Mouse (Mus musculus) left cerebral cortex, adult 2 months (tissue): ENCODE results near the gene Sbk3. TPM values are rescaled to one million over a fixed set of nuclear protein-coding genes. Genes with fewer than 3 reads are reported as not detected.
A peak's percentile ranks its signal among the peaks of the same experiment; 100 is the strongest.

Source experiments
- DNase-seq, 2 experiments: peaks; one replicate each; pipeline ENCODE4 v3.0.0; 2021 to 2022; ENCODE audit warnings: low spot score in 2 of 2, mixed read lengths in 1 of 2; ENCODE audit errors: extremely low spot score in 1 of 2
- H3K27ac ChIP-seq: fragments of 200-600 bp; 2 replicates; pipeline ENCODE4 v1.8.1; 2022
- H3K4me3 ChIP-seq: fragments of 200-600 bp; 2 replicates; pipeline ENCODE4 v1.8.1; 2022
- CTCF ChIP-seq: fragments of 200-600 bp; IDR thresholded peaks from 2 replicates; pipeline ENCODE4 v1.8.1; 2022; ENCODE audit warnings: antibody characterized with exemption, mild to moderate bottlenecking, moderate library complexity
- intact Hi-C: fragments of 180-260 bp; cut with DNase I; formaldehyde crosslinking; loops from one replicate; pipeline ENCODE4 v1.15.1; 2025
- total RNA-seq, 2 experiments: library from RNA; stranded (reverse); gene quantifications; 2 replicates each; pipeline ENCODE4 v1.2.3; 2021

Sbk3 gene
- total RNA-seq, 2 experiments from 2014 or later, result 1.1 to 1.5 TPM

- Histone ChIP-seq H3K4me3 (no peak overlapping the region), H3K27ac (no peak overlapping the region)
- intact Hi-C loops, result loop anchor here (5.0 kb wide), 1 partner anchor 107 kb away; the partner anchor contains the start of gene Ube2s
- no peak for TF ChIP-seq CTCF
- no peak for DNase-seq
Measured at GRCm38 (mm10) chr7:4919096-4919495, 51.9 kb downstream of the Sbk3 start.

DNA sequence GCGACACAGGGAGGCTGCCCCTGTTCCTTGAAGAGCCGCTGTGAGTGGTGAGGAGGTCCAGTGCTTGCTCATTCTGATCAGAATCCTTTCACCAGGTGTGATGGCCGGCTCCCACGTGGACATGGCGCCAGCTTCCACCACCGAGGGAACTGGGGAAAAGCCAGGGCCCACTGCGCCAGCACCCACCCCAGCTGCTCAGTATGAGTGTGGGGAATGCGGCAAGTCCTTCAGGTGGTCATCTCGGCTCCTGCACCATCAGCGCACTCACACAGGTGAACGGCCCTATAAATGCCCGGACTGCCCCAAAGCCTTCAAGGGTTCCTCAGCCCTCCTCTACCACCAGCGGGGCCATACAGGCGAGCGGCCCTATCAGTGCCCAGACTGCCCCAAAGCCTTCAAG, 52.3 kb downstream of the Sbk3 start:
- intact Hi-C loops, result loop anchor here (5.0 kb wide), 1 partner anchor 106 kb away; the partner anchor contains the start of gene Ube2s
- TF ChIP-seq CTCF, result no peak

GRCm38 (mm10) chr7:4917494-4917893, 53.5 kb downstream of the Sbk3 start:
- no peak overlapping the region for H3K4me3 ChIP-seq
- no peak for TF ChIP-seq CTCF
- DNase-seq, result no peak
- no peak overlapping the region for H3K27ac ChIP-seq
- intact Hi-C loops, result loop anchor here (5.0 kb wide), 1 partner anchor 105 kb away; the partner anchor contains the start of gene Ube2s

More for the DNA sequence above, 52.3 kb downstream of the Sbk3 start:
- no peak for DNase-seq
- Histone ChIP-seq H3K27ac (no peak overlapping the region), H3K4me3 (no peak overlapping the region)

DNA sequence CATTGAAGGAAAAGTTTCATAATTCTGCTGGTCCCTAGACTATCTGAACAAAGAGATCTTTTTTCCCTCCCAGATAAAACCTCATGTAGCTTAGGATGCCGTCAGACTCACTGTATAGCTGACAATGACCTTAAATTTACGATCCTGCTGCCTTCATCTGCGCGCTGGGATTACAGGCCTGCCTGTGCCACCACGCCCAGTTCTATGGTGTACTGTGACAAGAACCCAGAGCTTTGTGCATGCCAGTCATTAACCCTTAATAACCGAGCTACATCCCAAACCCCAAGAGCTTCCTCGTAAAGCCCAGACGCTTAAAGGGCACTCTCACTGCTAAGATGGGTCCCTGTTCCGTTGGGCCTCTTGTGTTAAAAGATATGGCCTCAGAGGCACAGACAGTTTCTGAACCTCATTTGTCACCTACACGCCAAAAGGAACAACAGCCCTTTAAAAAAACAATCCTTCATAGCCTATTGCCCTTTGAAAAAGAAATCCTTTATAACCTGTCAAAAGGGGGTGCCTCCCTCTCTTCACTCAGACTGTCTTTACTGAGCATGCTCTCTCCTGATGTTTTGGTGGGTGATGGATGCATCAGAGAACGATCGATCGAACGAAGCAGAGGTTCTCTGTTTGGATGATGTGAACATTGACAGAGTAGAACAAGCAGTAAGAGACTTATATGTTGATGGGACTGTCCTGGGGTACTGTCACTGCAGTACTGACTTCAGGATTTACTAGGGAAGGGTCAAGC, 55.1 kb downstream of the Sbk3 start:
- no peak for DNase-seq
- H3K4me3 ChIP-seq, result peak overlapping the region; percentile 69
- H3K27ac ChIP-seq, result peak overlapping the region; percentile 99
- intact Hi-C loops, result loop anchor here (2.0 to 5.0 kb wide), 3 partner anchors 49 to 104 kb away; partner anchors contain the start of genes Shisa7 and Ube2s
- TF ChIP-seq CTCF, result no peak

Other genes starting within 250 kb of the Sbk3 start
- gene Tmem150b, start 245.9 kb downstream of the Sbk3 start, total RNA-seq, result not detected
- 10 to 100 TPM; 23.8 to 31.1 TPM for gene Kmt5c, start 231.1 kb downstream of the Sbk3 start, total RNA-seq
- gene Cox6b2, start 218.1 kb downstream of the Sbk3 start, total RNA-seq, result 1 to 10 TPM; 3.8 to 4.8 TPM
- gene Fam71e2, start 199.9 kb downstream of the Sbk3 start, total RNA-seq, result not detected
- gene Il11, start 188.3 kb downstream of the Sbk3 start, total RNA-seq, result under 1 TPM; 0.36 to 0.58 TPM
- gene Tmem190, start 188.2 kb downstream of the Sbk3 start, total RNA-seq, result not detected
- gene Tmem238, start 181.5 kb downstream of the Sbk3 start, total RNA-seq, result 1 to 10 TPM; 2.5 to 4.0 TPM
- gene Rpl28, start 178.3 kb downstream of the Sbk3 start, total RNA-seq, result 100 to 1,000 TPM; 421 to 437 TPM
- gene Ube2s, start 158.6 kb downstream of the Sbk3 start, total RNA-seq, result 100 to 1,000 TPM; 104 to 117 TPM
- gene Shisa7, start 126.5 kb downstream of the Sbk3 start, total RNA-seq, result 100 to 1,000 TPM; 134 to 138 TPM
- 1 to 10 TPM; 6.9 to 9.3 TPM for gene Isoc2b, start 100.9 kb downstream of the Sbk3 start, total RNA-seq
- gene Isoc2a, start 94.0 kb downstream of the Sbk3 start, total RNA-seq, result 10 to 100 TPM; 11.3 to 12.6 TPM
- gene Gm36210, start 64.7 kb downstream of the Sbk3 start, total RNA-seq, result under 1 TPM; 0.27 to 0.28 TPM
- 10 to 100 TPM; 15.8 to 16.4 TPM for gene Zfp628, start 56.0 kb downstream of the Sbk3 start, total RNA-seq
- 100 to 1,000 TPM in 1 of 2 experiments, 10 to 100 TPM in 1; 99.7 to 109 TPM for gene Nat14, start 49.1 kb downstream of the Sbk3 start, total RNA-seq
- 1 to 10 TPM; 2.8 to 4.4 TPM for gene Ssc5d, start 45.4 kb downstream of the Sbk3 start, total RNA-seq
- gene Sbk2, start 6.8 kb downstream of the Sbk3 start, total RNA-seq, result under 1 TPM in 1 of 2 experiments, not detected in 1; 0.91 TPM
- gene Zfp579, start 25.0 kb upstream of the Sbk3 start, total RNA-seq, result 10 to 100 TPM; 28.9 to 33.0 TPM
- 1 to 10 TPM; 6.3 to 6.5 TPM for gene Zfp524, start 43.2 kb upstream of the Sbk3 start, total RNA-seq
- 10 to 100 TPM; 24.1 to 26.3 TPM for gene Fiz1, start 43.5 kb upstream of the Sbk3 start, total RNA-seq
- not detected for gene Gm44973, start 44.3 kb upstream of the Sbk3 start, total RNA-seq
- 10 to 100 TPM; 36.3 to 40.3 TPM for gene Zfp865, start 49.2 kb upstream of the Sbk3 start, total RNA-seq
- gene Ccdc106, start 49.4 kb upstream of the Sbk3 start, total RNA-seq, result 10 to 100 TPM; 53.3 to 59.1 TPM
- gene 4632433K11Rik, start 63.0 kb upstream of the Sbk3 start, total RNA-seq, result not detected
- gene Zfp784, start 67.3 kb upstream of the Sbk3 start, total RNA-seq, result 1 to 10 TPM; 4.2 to 5.5 TPM
- gene Zfp580, start 80.4 kb upstream of the Sbk3 start, total RNA-seq, result 10 to 100 TPM; 30.5 to 32.5 TPM
- gene U2af2, start 91.0 kb upstream of the Sbk3 start, total RNA-seq, result 100 to 1,000 TPM; 183 to 187 TPM
- 100 to 1,000 TPM; 470 to 471 TPM for gene Epn1, start 109.1 kb upstream of the Sbk3 start, total RNA-seq
- gene Rfpl4, start 145.8 kb upstream of the Sbk3 start, total RNA-seq, result not detected
- under 1 TPM in 1 of 2 experiments, not detected in 1; 0.58 TPM for gene Rasl2-9, start 154.8 kb upstream of the Sbk3 start, total RNA-seq
- gene Vmn1r55, start 178.5 kb upstream of the Sbk3 start, total RNA-seq, result not detected
- gene Vmn1r56, start 225.6 kb upstream of the Sbk3 start, total RNA-seq, result not detected
- not detected for gene Vmn1r57, start 247.3 kb upstream of the Sbk3 start, total RNA-seq